Mouse (Mus musculus) intestine, embryonic 14.5 days (tissue): ENCODE measurements at regions not wholly inside any gene's neighbourhood (a gene's known extent, or its start where the extent isn't known, plus 50 kb on each side); places are given as distances from the start of the nearest gene placed in this dataset.

Experiments
- ATAC-seq: fragments of 200-750 bp; cut with Nextera tagmentation; replicated peaks from 2 replicates; pipeline ENCODE4 v1.8.0; 2017; ENCODE audit warnings: low read depth, moderate number of reproducible peaks, moderate TSS enrichment, moderate library complexity; ENCODE audit not compliant: low FRiP score, low TSS enrichment
- DNase-seq: peaks from one replicate; pipeline ENCODE4 v3.0.0-alpha.2; 2018; ENCODE audit warnings: low spot score
- H3K27ac ChIP-seq: fragments of 300-500 bp; sonication (generic); 2 replicates; pipeline ENCODE4 v1.5.1; 2014; ENCODE audit warnings: low read depth, mild to moderate bottlenecking, control low read depth
- H3K27me3 ChIP-seq: fragments of 300-500 bp; sonication (generic); replicated peaks from 2 replicates; pipeline ENCODE4 v1.6.1; 2014; ENCODE audit warnings: low read length, control low read depth; ENCODE audit not compliant: control insufficient read depth, insufficient read depth
- H3K36me3 ChIP-seq: fragments of 300-500 bp; sonication (generic); 2 replicates; pipeline ENCODE4 v1.6.1; 2014; ENCODE audit warnings: low read length, control low read depth; ENCODE audit not compliant: control insufficient read depth, insufficient read depth
- H3K4me1 ChIP-seq: fragments of 300-500 bp; sonication (generic); replicated peaks from 2 replicates; pipeline ENCODE4 v1.6.1; 2014; ENCODE audit warnings: low read length, control low read depth, mixed read lengths; ENCODE audit not compliant: control insufficient read depth, insufficient read depth
- H3K4me2 ChIP-seq: fragments of 300-500 bp; sonication (generic); 2 replicates; pipeline ENCODE4 v1.6.1; 2014; ENCODE audit warnings: low read length
- H3K4me3 ChIP-seq: fragments of 300-500 bp; sonication (generic); 2 replicates; pipeline ENCODE4 v1.5.1; 2014; ENCODE audit warnings: low read depth, low read length, control low read depth, mixed read lengths
- H3K9ac ChIP-seq: fragments of 300-500 bp; sonication (generic); 2 replicates; pipeline ENCODE4 v1.6.1; 2014; ENCODE audit warnings: mild to moderate bottlenecking, low read length
- H3K9me3 ChIP-seq: fragments of 300-500 bp; sonication (generic); 2 replicates; pipeline ENCODE4 v1.6.1; 2016; ENCODE audit warnings: low read length, control low read depth; ENCODE audit not compliant: control insufficient read depth
- WGBS: fragments of 180-500 bp; shearing (Covaris S2); extraction: QIAGEN DNeasy Blood & Tissue Kit; methylation state at CpG from one replicate; pipeline ENCODE4 v1.1.7; 2014; 5-methylcytosine and 5-hydroxymethylcytosine counted together

DNA sequence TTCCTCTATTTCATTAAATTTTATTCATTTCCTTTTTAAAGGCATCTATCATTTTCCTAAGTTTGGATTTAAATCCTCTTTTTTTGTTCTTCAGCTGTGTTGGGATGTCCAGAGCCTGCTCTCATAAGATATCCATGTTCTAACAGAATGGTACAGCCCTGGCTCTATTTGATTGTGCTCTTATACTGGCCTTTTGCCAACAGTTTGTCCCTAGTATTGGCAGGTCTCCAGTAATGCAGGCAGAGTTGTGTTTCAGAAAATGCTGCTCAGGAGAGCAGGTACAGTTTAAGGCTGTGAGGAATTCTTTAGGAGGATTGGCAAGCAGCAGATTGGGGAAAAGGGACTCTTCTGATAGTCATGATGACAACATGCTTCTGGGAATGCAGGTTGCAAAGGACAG lies 797.1 kb upstream of the Slit2 start:
- Histone ChIP-seq H3K27ac (no peak overlapping the region), H3K9ac (no peak overlapping the region), H3K4me2 (no peak overlapping the region), H3K4me3 (no peak overlapping the region), H3K9me3 (no peaks in the 10 kb centered on the region), H3K4me1 (no peaks in the 10 kb centered on the region), H3K36me3 (no peaks in the 10 kb centered on the region), H3K27me3 (no peaks in the 10 kb centered on the region)
- no peak for DNase-seq
- ATAC-seq, result no peak

GRCm38 (mm10) chr5:47202164-47202914 lies 780.6 kb upstream of the Slit2 start:
- ATAC-seq, result no peak
- Histone ChIP-seq H3K4me2 (no peak overlapping the region), H3K4me1 (no peaks in the 10 kb centered on the region), H3K9ac (no peak overlapping the region), H3K9me3 (no peaks in the 10 kb centered on the region), H3K4me3 (no peak overlapping the region), H3K27ac (no peak overlapping the region), H3K27me3 (no peaks in the 10 kb centered on the region), H3K36me3 (no peaks in the 10 kb centered on the region)
- 77% methylated on average over 3 of the region's 3 CpGs for WGBS
- no peak for DNase-seq

DNA sequence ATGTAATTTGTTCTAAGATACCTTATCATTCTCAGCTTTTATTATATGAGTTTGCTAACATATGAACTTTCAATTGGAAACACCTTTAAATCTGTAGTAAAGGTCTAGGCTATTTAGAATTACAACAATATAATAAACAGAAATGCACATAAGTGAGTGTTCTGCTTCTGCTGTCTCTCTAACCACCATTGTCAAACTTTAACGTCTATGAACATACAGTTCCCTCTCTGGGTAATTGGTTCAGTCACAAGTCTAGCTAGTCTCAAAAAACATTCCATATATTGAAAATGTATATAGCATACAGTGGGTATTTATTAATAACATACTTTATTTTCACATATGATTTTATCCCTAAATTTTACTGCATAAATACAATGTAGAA lies 780.0 kb upstream of the Slit2 start:
- Histone ChIP-seq H3K9me3 (no peaks in the 10 kb centered on the region), H3K4me1 (no peaks in the 10 kb centered on the region), H3K9ac (no peak overlapping the region), H3K36me3 (no peaks in the 10 kb centered on the region), H3K27ac (no peak overlapping the region), H3K4me3 (no peak overlapping the region), H3K27me3 (no peaks in the 10 kb centered on the region), H3K4me2 (no peak overlapping the region)
- 84% methylated on average over 1 of the region's 1 CpGs for WGBS
- DNase-seq (no peak), ATAC-seq (no peak)

GRCm38 (mm10) chr5:47210542-47210941 lies 772.4 kb upstream of the Slit2 start:
- no peak for DNase-seq
- Histone ChIP-seq H3K4me1 (no peaks in the 10 kb centered on the region), H3K4me3 (no peak overlapping the region), H3K9ac (no peak overlapping the region), H3K9me3 (no peaks in the 10 kb centered on the region), H3K36me3 (no peaks in the 10 kb centered on the region), H3K27me3 (no peaks in the 10 kb centered on the region), H3K4me2 (no peak overlapping the region), H3K27ac (no peak overlapping the region)
- no peak for ATAC-seq
- 75% methylated on average over 1 of the region's 1 CpGs for WGBS

DNA sequence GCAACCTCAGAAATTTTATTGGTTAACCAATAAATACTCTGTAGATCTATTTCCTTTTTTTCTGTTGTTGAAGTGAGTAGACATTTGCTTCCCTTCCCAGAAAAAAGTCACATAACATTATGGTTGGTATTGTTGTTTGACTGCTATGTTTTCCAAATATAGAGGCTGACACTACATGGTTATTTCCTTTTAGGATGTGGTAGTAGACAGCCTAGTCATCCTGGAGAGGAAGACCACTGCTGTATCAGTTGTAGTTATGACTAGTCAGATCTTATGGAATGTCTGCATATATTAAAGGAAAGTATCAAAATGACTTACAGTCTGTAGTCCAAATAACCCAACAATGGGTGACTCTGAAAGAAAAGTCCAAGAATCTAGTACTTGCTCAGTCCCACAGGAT lies 767.5 kb upstream of the Slit2 start:
- H3K4me3 ChIP-seq, result no peak overlapping the region
- no peaks in the 10 kb centered on the region for H3K36me3 ChIP-seq
- H3K9me3 ChIP-seq, result no peaks in the 10 kb centered on the region
- no peaks in the 10 kb centered on the region for H3K4me1 ChIP-seq
- H3K27me3 ChIP-seq, result no peaks in the 10 kb centered on the region
- H3K9ac ChIP-seq, result no peak overlapping the region
- ATAC-seq (no peak), DNase-seq (no peak)
- no peak overlapping the region for H3K4me2 ChIP-seq
- H3K27ac ChIP-seq, result no peak overlapping the region

DNA sequence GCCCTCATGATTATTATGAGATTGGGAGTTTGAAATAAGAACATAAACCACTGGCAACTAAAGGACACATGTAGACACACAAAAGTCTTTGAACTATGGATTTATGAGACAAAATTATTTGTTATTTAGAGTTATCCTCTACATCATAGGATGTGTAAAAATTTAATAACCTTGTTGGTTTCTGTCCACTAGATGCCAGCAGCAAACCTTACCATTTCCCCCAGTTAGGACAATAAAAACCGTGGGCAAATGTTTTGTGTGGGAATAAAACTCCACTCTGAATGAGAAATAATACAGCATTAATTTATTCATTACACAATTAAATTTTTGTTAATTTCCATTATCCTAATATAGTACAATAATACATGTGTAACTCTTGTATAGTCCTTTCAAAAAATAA lies 757.7 kb upstream of the Slit2 start:
- no peaks in the 10 kb centered on the region for H3K36me3 ChIP-seq
- no peak overlapping the region for H3K9ac ChIP-seq
- H3K4me2 ChIP-seq, result no peak overlapping the region
- ATAC-seq, result no peak
- H3K9me3 ChIP-seq, result no peaks in the 10 kb centered on the region
- H3K4me1 ChIP-seq, result no peaks in the 10 kb centered on the region
- WGBS, result 73% methylated on average over 1 of the region's 1 CpGs
- no peak for DNase-seq
- H3K27me3 ChIP-seq, result no peaks in the 10 kb centered on the region
- H3K27ac ChIP-seq, result no peak overlapping the region
- no peak overlapping the region for H3K4me3 ChIP-seq

GRCm38 (mm10) chr5:47236094-47236493 lies 746.8 kb upstream of the Slit2 start:
- Histone ChIP-seq H3K27me3 (no peaks in the 10 kb centered on the region), H3K4me3 (no peak overlapping the region), H3K9me3 (no peaks in the 10 kb centered on the region), H3K9ac (no peak overlapping the region), H3K4me2 (no peak overlapping the region), H3K4me1 (no peaks in the 10 kb centered on the region), H3K36me3 (no peaks in the 10 kb centered on the region), H3K27ac (no peak overlapping the region)
- 73% methylated on average over 1 of the region's 1 CpGs for WGBS
- DNase-seq (no peak), ATAC-seq (no peak)

GRCm38 (mm10) chr5:47240060-47240459 lies 742.9 kb upstream of the Slit2 start:
- Histone ChIP-seq H3K36me3 (no peaks in the 10 kb centered on the region), H3K4me1 (no peaks in the 10 kb centered on the region), H3K9ac (no peak overlapping the region), H3K27me3 (no peaks in the 10 kb centered on the region), H3K9me3 (no peaks in the 10 kb centered on the region), H3K27ac (no peak overlapping the region), H3K4me2 (no peak overlapping the region), H3K4me3 (no peak overlapping the region)
- ATAC-seq (no peak), DNase-seq (no peak)
- 64% methylated on average over 2 of the region's 2 CpGs for WGBS

DNA sequence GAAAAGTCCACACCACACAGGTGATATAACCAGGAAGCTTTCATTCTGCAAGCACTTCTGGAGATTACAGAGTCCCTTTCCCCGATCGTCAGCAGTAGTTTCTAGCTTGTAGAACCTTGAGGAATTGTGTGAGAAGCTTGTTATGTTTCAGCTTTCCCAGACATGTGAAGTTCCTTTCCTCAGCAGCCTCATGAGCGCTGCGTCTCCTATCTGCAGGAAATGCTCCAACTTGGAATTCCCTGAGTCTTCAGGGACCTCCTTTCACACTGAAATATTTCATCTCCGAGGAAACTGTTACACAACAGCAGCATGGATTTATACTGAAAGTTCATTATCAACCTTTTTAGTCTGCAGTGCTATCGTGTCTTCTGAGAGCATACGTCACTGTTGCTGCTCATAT lies 742.4 kb upstream of the Slit2 start:
- ATAC-seq (no peak), DNase-seq (no peak)
- no peak overlapping the region for H3K27ac ChIP-seq
- H3K4me2 ChIP-seq, result no peak overlapping the region
- H3K27me3 ChIP-seq, result no peaks in the 10 kb centered on the region
- 61% methylated on average over 7 of the region's 7 CpGs for WGBS
- H3K36me3 ChIP-seq, result no peaks in the 10 kb centered on the region
- H3K4me3 ChIP-seq, result no peak overlapping the region
- no peaks in the 10 kb centered on the region for H3K4me1 ChIP-seq
- H3K9ac ChIP-seq, result no peak overlapping the region
- H3K9me3 ChIP-seq, result no peaks in the 10 kb centered on the region
